Mouse (Mus musculus): ENCODE data around the gene Olfr763. TPM values are rescaled to one million over a fixed set of nuclear protein-coding genes. Genes with fewer than 3 reads are reported as not detected.

Gene Olfr763
- not detected in 2 replicates for total RNA-seq (2023)

GRCm38 (mm10) chr10:129010288-129010841 is at the start of gene Olfr763:
Gene Olfr763 (plus strand): TSS chr10:129010791.

GRCm38 (mm10) chr10:128989131-128989530 is 21.5 kb upstream of the Olfr763 start, which contains the start of gene Olfr9:
Gene Olfr9 (plus strand): TSS chr10:128989431.

GRCm38 (mm10) chr10:129039796-129040195 is 29.2 kb downstream of the Olfr763 start, which contains the start of gene Olfr764-ps1:
Gene Olfr764-ps1 (minus strand): TSS chr10:129039896.

GRCm38 (mm10) chr10:129049898-129050297 is 39.3 kb downstream of the Olfr763 start, which contains the start of gene Olfr765:
Gene Olfr765 (minus strand): TSS chr10:129049998.

Other genes starting within 250 kb of the Olfr763 start
- gene Mmp19, start 219.9 kb upstream of the Olfr763 start, total RNA-seq (2023): 4.7 and 6.9 TPM in 2 replicates
- gene Dnajc14, start 206.7 kb upstream of the Olfr763 start, total RNA-seq (2023): 59.9 and 86.6 TPM in 2 replicates
- 5.1 and 5.8 TPM in 2 replicates for gene Tmem198b, start 206.4 kb upstream of the Olfr763 start, total RNA-seq (2023)
- gene Sarnp, start 193.5 kb upstream of the Olfr763 start, total RNA-seq (2023): 24.9 and 29.6 TPM in 2 replicates
- gene Ormdl2, start 189.1 kb upstream of the Olfr763 start, total RNA-seq (2023): 20.0 and 24.0 TPM in 2 replicates
- gene Gdf11, start 119.1 kb upstream of the Olfr763 start, total RNA-seq (2023): 0.09 and 0.16 TPM in 2 replicates
- gene Cd63, start 109.8 kb upstream of the Olfr763 start, total RNA-seq (2023): 149 and 180 TPM in 2 replicates
- 3.3 and 5.5 TPM in 2 replicates for gene Rdh5, start 87.9 kb upstream of the Olfr763 start, total RNA-seq (2023)
- gene Bloc1s1, start 86.8 kb upstream of the Olfr763 start, total RNA-seq (2023): 81.6 and 81.7 TPM in 2 replicates
- 0.13 TPM in 1 of 2 replicates, not detected in the other for gene Itga7, start 77.0 kb upstream of the Olfr763 start, total RNA-seq (2023)
- gene Mettl7b, start 49.8 kb upstream of the Olfr763 start, total RNA-seq (2023): not detected in 2 replicates
- gene Olfr9, start 21.4 kb upstream of the Olfr763 start, total RNA-seq (2023): not detected in 2 replicates
- not detected in 2 replicates for gene Olfr764-ps1, start 29.1 kb downstream of the Olfr763 start, total RNA-seq (2023)
- gene Olfr765, start 39.2 kb downstream of the Olfr763 start, total RNA-seq (2023): not detected in 2 replicates
- not detected in 2 replicates for gene Olfr766-ps1, start 58.2 kb downstream of the Olfr763 start, total RNA-seq (2023)
- 0.09 TPM in 1 of 2 replicates, not detected in the other for gene Olfr767, start 72.1 kb downstream of the Olfr763 start, total RNA-seq (2023)
- not detected in 2 replicates for gene Olfr768, start 88.6 kb downstream of the Olfr763 start, total RNA-seq (2023)
- gene Olfr769, start 107.1 kb downstream of the Olfr763 start, total RNA-seq (2023): not detected in 2 replicates
- gene Olfr770, start 128.2 kb downstream of the Olfr763 start, total RNA-seq (2023): not detected in 2 replicates
- not detected in 2 replicates for gene Olfr771, start 154.0 kb downstream of the Olfr763 start, total RNA-seq (2023)
- gene Olfr772, start 167.1 kb downstream of the Olfr763 start, total RNA-seq (2023): not detected in 2 replicates
- not detected in 2 replicates for gene Olfr773, start 176.6 kb downstream of the Olfr763 start, total RNA-seq (2023)
- not detected in 2 replicates for gene Olfr774, start 225.4 kb downstream of the Olfr763 start, total RNA-seq (2023)
- not detected in 2 replicates for gene Olfr775, start 237.6 kb downstream of the Olfr763 start, total RNA-seq (2023)
- gene Olfr776, start 248.3 kb downstream of the Olfr763 start, total RNA-seq (2023): not detected in 2 replicates